Mouse (Mus musculus): ENCODE results near the gene Specc1. TPM values are rescaled to one million over a fixed set of nuclear protein-coding genes. Genes with fewer than 3 reads are reported as not detected.

Specc1 gene
- total and polyA plus RNA-seq, 3 experiments, result 2.5 to 5.8 TPM; not detected in 1

GRCm38 (mm10) chr11:62005911-62006260, 49.3 kb downstream of the Specc1 start (continued):
- TF ChIP-seq ELF1 (IDR thresholded peaks at IDR 0.05; ENCODE audit: low read depth, low read length), result peak; percentile 23; the same call in 1 of the 2 replicates
- TF ChIP-seq SMC3 (IDR thresholded peaks at IDR 0.05; ENCODE audit: low read depth, low read length), result no peak
- no peak for TF ChIP-seq NELFE (IDR thresholded peaks at IDR 0.05; ENCODE audit: low read depth, low read length)
- TF ChIP-seq ETS1 (IDR thresholded peaks at IDR 0.05; ENCODE audit: low read depth, low read length), result peak; percentile 73
- no peak; the same call in 1 of the 2 replicates for TF ChIP-seq MAFK (IDR thresholded peaks at IDR 0.05; ENCODE audit: borderline replicate concordance, low read depth, low read length)
- no peak for TF ChIP-seq MEF2A (IDR thresholded peaks at IDR 0.05; ENCODE audit: extremely low read depth, insufficient replicate concordance, low read depth, low read length, poor library complexity, severe bottlenecking)

GRCm38 (mm10) chr11:62006680-62007079, 50.1 kb downstream of the Specc1 start:
- peak; percentile 46 for DNase-seq (ENCODE audit: low read depth, low spot score)
- H3K79me2 ChIP-seq (ENCODE audit: control insufficient read depth, insufficient read depth, low read length, poor library complexity), result no peaks in the 10 kb centered on the region; the same call in 1 of the 2 replicates
- H3K27me3 ChIP-seq (ENCODE audit: control insufficient read depth in 1 of 2, insufficient read depth in 2 of 2, low read length in 2 of 2), result no peaks in the 10 kb centered on the region
- H3K9me3 ChIP-seq (replicated peaks; ENCODE audit: insufficient read depth, low read length), result no peaks in the 10 kb centered on the region
- peak overlapping the region; percentile 96 for H3K27ac ChIP-seq (ENCODE audit: control insufficient read depth, low read depth, low read length)
- H3K4me1 ChIP-seq (ENCODE audit: control insufficient read depth in 1 of 2, insufficient read depth in 2 of 2, low read length in 2 of 2), result peaks cover 7 to 27% of the 10 kb centered on the region in 2 experiments
- TF ChIP-seq ZC3H11A (IDR thresholded peaks at IDR 0.05; ENCODE audit: low read depth, low read length), result no peak
- TF ChIP-seq USF2 (IDR thresholded peaks at IDR 0.05; ENCODE audit: borderline replicate concordance in 1 of 2, insufficient read depth in 1 of 2, low read depth in 1 of 2, low read length in 2 of 2), result no peak
- peak; percentile 44 for TF ChIP-seq CHD2 (IDR thresholded peaks at IDR 0.05; ENCODE audit: low read length)
- peak; percentile 69 for TF ChIP-seq ELF1 (IDR thresholded peaks at IDR 0.05; ENCODE audit: low read depth, low read length)
- peaks cover 0 to 14% of the 10 kb centered on the region in 2 experiments; a peak in 2 of 4 replicates for H3K36me3 ChIP-seq (ENCODE audit: control insufficient read depth in 1 of 2, insufficient read depth in 2 of 2, low read length in 2 of 2)
- peak overlapping the region; percentile 65 for H3K9ac ChIP-seq (ENCODE audit: control insufficient read depth, low read depth, low read length, poor library complexity, severe bottlenecking)
- peak overlapping the region; percentile 54 to 63 for H3K4me3 ChIP-seq (ENCODE audit: control insufficient read depth in 1 of 2, insufficient read depth in 1 of 2, low read depth in 2 of 2, low read length in 2 of 2)

- Histone ChIP-seq H3K27me3 (ENCODE audit: control insufficient read depth in 1 of 2, insufficient read depth in 2 of 2, low read length in 2 of 2) (no peaks in the 10 kb centered on the region), H3K27ac (ENCODE audit: control insufficient read depth, low read depth, low read length) (no peak overlapping the region), H3K9ac (ENCODE audit: control insufficient read depth, low read depth, low read length, poor library complexity, severe bottlenecking) (no peak overlapping the region), H3K79me2 (ENCODE audit: control insufficient read depth, insufficient read depth, low read length, poor library complexity) (no peaks in the 10 kb centered on the region; the same call in 1 of the 2 replicates), H3K4me3 (ENCODE audit: control insufficient read depth in 1 of 2, insufficient read depth in 1 of 2, low read depth in 2 of 2, low read length in 2 of 2) (no peak overlapping the region), H3K4me1 (ENCODE audit: control insufficient read depth in 1 of 2, insufficient read depth in 2 of 2, low read length in 2 of 2) (peaks cover 7 to 27% of the 10 kb centered on the region in 2 experiments), H3K9me3 (replicated peaks; ENCODE audit: insufficient read depth, low read length) (no peaks in the 10 kb centered on the region), H3K36me3 (ENCODE audit: control insufficient read depth in 1 of 2, insufficient read depth in 2 of 2, low read length in 2 of 2) (peaks cover 0 to 14% of the 10 kb centered on the region in 2 experiments; a peak in 2 of 4 replicates)
- no peak for TF ChIP-seq POLR2A (IDR thresholded peaks at IDR 0.05; ENCODE audit: control insufficient read depth in 1 of 2, insufficient read depth in 1 of 2, low read depth in 1 of 2, low read length in 2 of 2, poor library complexity in 1 of 2)
- TF ChIP-seq RAD21 (IDR thresholded peaks at IDR 0.05; ENCODE audit: low read depth, low read length), result no peak
- no peak for TF ChIP-seq MYB (IDR thresholded peaks at IDR 0.05; ENCODE audit: low read depth, low read length)
- no peak for TF ChIP-seq EP300 (IDR thresholded peaks at IDR 0.05; ENCODE audit: low read depth in 1 of 2, low read length in 2 of 2)
- no peak for TF ChIP-seq NELFE (IDR thresholded peaks at IDR 0.05; ENCODE audit: low read depth, low read length)
- TF ChIP-seq KAT2A (conservative IDR thresholded peaks at IDR 0.05; ENCODE audit: low read depth, low read length), result no peak
- no peak for TF ChIP-seq ZKSCAN1 (IDR thresholded peaks at IDR 0.05; ENCODE audit: low read depth, low read length)
- TF ChIP-seq TBP (IDR thresholded peaks at IDR 0.05; ENCODE audit: low read depth, low read length), result no peak
- TF ChIP-seq E2F4 (IDR thresholded peaks at IDR 0.05; ENCODE audit: borderline replicate concordance, low read depth, low read length), result no peak
- TF ChIP-seq HCFC1 (IDR thresholded peaks at IDR 0.05; ENCODE audit: low read depth, low read length), result no peak
- TF ChIP-seq MXI1 (IDR thresholded peaks at IDR 0.05; ENCODE audit: low read depth, low read length), result no peak
- TF ChIP-seq POLR2AphosphoS5 (IDR thresholded peaks at IDR 0.05; ENCODE audit: borderline replicate concordance, low read depth, low read length), result no peak
- TF ChIP-seq MEF2A (IDR thresholded peaks at IDR 0.05; ENCODE audit: extremely low read depth, insufficient replicate concordance, low read depth, low read length, poor library complexity, severe bottlenecking), result no peak
- no peak for TF ChIP-seq CHD2 (IDR thresholded peaks at IDR 0.05; ENCODE audit: low read length)
- no peak for TF ChIP-seq TCF12 (IDR thresholded peaks at IDR 0.05; ENCODE audit: low read depth, low read length)
- no peak for TF ChIP-seq SMC3 (IDR thresholded peaks at IDR 0.05; ENCODE audit: low read depth, low read length)
- TF ChIP-seq ETS1 (IDR thresholded peaks at IDR 0.05; ENCODE audit: low read depth, low read length), result no peak
- TF ChIP-seq MYC (IDR thresholded peaks at IDR 0.05; ENCODE audit: low read depth, low read length), result no peak
- no peak for TF ChIP-seq MAZ (IDR thresholded peaks at IDR 0.05; ENCODE audit: low read depth, low read length)
- no peak for TF ChIP-seq UBTF (IDR thresholded peaks at IDR 0.05; ENCODE audit: borderline replicate concordance, insufficient read depth, low read depth, low read length)
- DNase-seq (ENCODE audit: low read depth, low spot score), result no peak
Observed at GRCm38 (mm10) chr11:62007984-62008383, 51.4 kb downstream of the Specc1 start.
